Mouse (Mus musculus): ENCODE measurements around the gene Slc5a11. TPM values are rescaled to one million over a fixed set of nuclear protein-coding genes. Genes with fewer than 3 reads are reported as not detected.

The Slc5a11 gene
- total RNA-seq, 4 experiments from 2014 or later: not detected

DNA sequence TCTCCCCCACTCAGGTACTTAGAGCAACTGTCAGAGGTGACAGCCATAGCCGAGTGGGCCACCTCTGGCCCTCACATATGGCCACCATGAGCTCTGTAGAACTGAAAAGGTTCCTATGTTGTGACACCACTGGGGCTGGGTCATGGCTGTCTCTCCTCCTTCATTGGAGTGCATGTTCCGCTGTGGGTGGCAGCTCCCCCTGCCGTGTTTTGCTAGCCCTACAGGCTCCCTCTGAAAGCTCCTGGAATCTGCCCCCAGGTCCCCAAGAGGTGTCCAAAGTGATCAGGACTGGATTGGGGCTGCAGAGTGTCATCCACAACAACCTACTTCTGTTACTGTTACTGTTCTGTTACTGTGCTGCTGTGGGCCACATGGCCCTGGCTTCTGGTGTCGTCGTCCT lies 2.3 kb upstream of the Slc5a11 start:
- no peak for DNase-seq (ENCODE audit: low spot score in 2 of 2)

DNA sequence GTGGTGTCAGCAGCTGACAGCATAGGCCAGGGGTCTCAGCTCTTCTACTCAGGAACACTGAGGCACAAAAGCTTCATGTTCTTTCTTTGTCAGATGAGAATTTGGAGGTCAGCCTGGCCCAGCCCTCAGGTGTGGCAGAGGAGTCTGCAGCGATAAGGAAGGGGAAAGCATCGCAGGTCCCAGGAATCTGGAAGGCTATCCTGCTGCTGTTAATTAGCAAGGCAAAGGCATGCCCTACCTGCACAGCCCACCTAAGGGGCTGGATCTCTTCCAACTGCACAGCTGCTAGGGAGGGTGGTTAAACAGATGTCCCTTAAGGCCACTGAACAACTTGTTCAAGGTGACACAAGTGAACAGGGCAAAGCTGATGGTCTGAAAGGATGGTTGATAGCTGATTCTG lies 558 bp downstream of the Slc5a11 start:
- DNase-seq (ENCODE audit: low spot score in 2 of 2): no peak

DNA sequence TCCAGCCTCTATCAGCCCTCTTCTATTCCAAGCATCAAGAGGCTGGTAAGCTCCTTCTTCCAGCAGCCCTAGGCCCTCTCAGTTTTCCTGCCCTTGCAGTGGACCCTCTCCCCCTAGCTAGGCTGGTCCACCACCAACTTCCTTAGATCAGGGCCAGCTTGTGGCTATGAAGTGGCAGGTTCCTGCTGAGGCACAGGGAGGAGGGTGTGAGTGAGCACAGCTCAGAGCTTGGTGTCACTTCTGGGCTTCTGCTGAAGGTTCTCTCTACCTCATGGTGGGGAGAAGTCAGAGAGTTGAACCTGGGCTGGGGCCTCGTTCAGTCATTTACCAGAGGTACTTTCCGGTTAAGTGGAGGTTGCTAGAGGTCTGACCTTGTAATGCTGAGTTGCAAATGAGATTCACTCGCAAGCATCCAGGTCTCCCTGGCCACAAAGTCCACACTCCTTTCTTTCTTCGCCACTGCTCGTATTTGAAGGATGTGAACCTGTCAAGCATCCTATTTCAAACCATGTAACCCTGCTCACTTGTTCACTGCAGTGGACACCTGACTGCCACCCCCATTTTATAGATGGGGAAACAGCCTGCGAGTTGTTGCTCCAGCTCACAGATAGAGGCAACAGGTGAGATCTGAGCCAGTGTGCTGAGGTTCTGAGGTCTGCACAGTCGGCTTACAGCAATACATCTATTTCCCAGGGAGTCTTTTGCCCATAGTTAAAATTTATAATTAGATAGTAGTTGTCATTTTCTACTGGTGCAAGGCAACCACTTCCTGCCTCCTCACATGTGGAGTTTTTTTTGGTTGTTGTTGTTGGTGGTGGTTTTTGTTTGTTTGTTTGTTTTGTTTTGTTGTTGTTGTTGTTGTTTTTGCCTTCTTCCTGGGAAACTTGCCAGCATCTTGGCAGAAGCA lies 3.1 kb downstream of the Slc5a11 start:
- DNase-seq (ENCODE audit: low spot score in 2 of 2): no peak

DNA sequence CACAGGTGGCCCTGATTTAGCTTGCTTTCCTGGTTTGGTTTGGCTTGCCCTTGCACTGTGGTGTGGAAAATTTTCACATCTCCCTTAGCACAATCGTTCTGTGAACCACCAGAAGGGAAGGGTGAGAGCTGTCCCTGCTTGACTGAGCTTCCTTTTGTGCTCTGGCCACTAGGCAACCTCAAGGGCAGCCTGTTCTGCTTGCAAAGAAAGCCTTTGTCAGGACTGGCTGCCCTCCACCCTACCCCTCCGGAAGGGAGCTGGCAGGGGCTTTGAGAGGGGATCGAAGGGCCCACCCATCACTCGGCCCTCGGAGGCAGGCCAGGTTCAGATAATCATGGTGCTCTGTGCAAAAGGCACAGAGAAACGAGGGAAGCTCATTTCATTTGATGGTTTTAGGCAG lies 4.0 kb downstream of the Slc5a11 start:
- no peak for DNase-seq (ENCODE audit: low spot score in 2 of 2)

DNA sequence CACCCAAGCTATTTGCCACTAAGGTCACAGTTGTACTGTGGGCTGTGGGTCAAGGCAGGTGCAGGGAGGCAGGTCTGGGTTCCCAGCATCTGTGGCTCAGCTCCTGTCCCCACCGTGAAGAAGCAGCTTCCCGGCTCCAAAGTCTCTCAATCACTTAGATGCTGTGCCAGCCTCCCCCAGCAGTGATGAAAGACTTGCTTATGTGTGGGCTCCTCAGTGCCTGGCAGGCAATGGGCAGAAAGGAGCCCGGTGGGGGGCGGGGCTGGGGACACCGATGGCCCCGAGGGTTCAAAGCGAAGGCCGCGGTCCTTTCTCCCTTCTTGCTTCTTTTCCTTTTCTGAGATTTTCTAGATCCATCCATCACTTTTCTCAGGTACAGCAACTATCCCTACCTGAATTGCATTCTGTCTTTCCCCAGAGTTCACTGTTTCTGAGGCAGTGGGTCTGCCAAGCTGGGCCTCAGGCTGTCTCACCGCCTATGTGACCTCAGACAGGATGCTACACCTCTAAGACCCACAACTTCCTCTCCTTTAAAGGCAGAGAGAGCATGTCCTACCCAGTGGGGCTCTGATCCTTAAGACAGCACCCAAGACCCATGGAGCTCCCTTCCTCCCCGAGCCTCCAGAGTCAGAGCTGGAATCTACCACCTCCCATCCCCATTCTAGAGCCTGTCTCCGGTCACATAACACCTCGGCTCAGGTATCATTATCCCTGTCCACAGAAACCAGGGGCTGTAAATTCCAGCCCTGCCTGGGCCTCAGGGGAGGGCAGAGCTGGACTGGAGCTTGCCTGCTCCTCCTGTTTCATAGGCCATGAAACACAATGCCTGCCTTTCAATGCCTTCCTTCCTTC lies 5.4 kb downstream of the Slc5a11 start:
- no peak for DNase-seq (ENCODE audit: low spot score in 2 of 2)

DNA sequence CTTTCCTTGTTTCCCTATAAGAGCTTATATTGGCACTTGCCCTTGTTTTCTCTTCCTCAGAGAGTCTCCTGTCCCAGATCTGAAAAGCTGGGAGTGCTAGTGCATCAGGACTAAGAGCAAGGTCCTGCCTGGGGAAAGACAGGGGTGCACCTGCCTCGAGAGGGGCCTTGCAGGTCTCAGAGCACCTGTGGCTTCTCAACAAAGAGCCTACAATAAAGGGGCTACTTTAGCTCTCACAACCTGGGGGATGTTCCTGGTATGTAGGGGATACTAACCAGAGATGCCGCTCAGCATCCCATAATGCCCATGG lies 6.0 kb downstream of the Slc5a11 start:
- no peak for DNase-seq (ENCODE audit: low spot score in 2 of 2)

DNA sequence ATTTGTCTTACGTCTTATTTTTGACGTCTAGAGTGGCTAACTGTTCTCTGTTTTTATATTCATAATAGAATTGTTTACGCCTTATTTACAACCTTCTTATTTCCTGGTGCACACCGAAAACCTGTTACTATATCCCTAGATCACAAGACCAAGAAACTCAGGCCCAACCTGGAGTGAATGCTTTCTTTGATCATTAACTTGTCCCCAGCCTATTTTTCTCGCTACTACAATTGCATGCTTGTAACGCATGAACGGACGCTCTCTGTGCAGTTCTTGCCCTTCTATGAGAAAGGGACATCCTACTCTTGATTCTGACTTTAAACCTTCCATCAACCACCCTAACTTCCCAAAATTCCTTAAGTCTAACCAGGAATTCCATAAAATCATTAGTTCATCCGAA lies 9.5 kb downstream of the Slc5a11 start:
- DNase-seq (ENCODE audit: low spot score in 2 of 2): no peak

DNA sequence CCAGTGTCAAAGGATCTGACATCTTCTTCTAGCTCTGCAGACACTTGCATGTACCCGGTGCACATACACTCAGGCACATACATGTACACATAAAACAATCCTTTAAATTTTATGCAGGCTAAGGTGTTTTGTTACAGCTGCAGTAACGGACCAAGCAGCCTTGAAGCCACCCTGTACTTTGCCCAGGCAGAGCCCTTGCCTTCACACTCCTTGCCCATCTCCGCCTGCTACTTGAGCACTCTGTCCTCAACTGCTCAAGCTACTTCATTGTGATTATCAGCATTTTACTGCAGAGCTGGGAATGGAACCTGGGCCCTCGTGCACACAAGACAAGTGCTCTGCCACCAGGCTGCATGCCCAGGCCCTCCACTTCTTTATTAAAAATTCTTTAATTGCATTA lies 10.6 kb downstream of the Slc5a11 start:
- no peak for DNase-seq (ENCODE audit: low spot score in 2 of 2)

DNA sequence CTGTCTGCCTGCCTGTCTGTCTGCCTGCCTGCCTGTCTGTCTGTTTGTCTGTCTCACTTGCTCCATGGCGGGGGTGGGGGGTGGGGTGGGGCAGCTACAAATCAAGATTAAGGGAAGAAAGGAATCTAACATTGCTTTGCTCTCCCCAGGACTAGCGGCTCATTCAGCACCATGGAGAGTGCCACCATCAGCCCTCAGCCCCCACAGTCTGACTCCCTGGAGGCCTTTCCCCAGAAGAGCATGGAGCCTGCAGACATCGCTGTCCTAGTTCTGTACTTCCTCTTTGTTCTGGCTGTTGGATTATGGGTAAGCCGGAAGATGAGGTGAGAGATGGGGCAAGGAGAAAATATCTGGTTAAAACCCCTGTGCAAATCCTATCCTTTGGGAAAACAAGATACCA lies 20.9 kb downstream of the Slc5a11 start:
- no peak for DNase-seq (ENCODE audit: low spot score in 2 of 2)

DNA sequence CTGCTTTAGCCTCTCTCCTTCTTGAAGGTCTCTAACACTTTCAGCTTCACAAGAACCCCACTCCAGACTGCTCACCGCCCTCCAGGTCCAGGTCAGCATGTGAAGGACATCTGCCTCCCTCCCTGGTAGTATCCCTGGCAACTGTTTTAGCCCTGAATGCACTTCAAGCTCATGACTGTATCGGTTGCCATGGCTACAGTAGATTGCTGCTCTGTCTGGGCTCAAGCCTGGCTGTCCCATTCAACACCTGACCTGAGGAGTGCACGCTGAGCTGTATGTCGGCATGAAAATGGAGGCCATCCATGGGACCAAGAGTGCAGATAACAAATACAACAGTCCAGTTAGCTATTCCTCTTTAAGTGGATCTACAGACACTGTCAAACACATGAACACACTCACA lies 24.0 kb downstream of the Slc5a11 start:
- no peak for DNase-seq (ENCODE audit: low spot score in 2 of 2)

DNA sequence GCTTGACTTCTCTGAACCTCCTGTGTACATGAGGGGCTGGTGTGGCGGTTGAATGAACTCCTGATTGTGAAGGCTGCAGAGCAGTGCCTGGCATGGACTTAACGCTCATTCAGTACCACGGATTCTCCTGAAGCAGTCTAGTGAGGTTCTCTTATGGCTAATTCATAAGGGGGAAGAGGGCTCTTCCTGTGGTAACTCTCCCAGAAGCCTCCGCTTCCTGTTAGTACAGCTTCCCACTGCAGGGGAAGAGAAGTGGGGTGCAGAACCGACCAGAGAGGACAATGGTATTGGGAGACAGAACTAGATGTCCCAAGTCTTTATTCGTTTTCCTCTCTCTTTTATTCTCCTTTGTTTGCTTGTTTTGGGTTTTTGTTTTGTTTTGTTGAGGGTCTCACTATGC lies 25.5 kb downstream of the Slc5a11 start:
- no peak for DNase-seq (ENCODE audit: low spot score in 2 of 2)

DNA sequence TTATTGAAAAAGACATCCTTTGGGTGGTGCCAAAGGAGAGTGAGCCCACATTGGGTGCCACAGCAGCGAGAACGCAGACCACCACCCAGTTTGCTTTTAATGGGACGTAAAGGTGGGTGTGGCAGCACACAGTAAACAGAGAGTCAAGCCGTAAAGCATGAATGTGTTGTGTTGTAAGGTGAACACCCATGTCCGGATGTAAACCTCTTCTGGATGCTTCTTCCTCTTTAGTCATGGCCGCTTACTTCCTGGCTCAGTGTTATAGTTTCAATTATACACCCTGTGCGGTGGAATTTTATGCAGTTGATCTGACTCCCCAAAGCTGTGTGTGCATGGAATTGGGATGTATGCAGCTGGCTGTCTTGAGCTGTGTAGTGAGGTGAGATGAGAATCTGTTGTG lies 27.7 kb downstream of the Slc5a11 start:
- DNase-seq (ENCODE audit: low spot score in 2 of 2): no peak

DNA sequence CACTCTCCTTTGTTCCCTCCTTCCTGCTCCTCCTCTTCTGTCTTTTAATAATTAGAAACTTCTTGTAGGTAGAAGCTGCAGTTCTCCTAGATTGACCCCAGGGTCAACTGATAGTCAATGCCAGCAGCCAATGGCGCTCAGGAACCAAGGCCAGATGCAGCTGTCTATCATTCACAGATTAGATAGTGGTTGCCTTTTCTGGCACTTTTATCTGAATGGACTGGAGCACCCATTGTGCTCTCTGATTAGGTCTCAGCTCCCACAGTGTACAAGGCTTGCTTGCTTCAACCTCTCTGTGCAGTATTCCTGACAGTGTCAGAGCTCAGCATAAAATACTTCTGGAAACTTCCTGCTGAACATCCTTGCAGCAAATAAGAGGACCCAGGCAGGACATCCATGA lies 30.3 kb downstream of the Slc5a11 start:
- no peak for DNase-seq (ENCODE audit: low spot score in 2 of 2)

DNA sequence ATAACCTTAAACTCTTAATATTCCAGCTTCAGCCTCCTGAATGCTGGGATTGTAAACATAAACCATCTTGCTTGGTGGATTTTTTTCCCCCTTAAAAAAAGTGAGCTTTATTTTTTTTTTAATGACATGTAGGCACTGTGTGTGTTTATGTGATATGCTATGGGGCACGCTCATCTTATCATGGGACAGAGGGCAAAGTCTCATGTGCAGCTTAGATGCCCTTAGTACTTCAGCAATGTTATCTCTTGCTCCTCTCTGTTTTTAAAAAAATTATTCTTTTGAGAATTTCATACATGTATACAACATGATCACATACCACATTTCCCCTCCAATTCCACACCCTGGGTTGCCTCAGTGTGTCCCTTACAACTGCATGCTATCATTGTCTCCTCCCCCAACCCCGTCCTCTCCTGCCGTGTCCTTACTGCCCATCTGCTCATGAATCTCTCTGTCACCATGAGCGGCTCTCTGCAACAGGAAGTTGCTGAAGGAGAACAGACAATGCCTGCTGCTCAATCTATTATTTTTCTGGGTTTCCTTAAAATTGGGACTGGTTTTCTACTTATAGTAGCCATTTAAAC lies 32.0 kb downstream of the Slc5a11 start:
- no peak for DNase-seq (ENCODE audit: low spot score in 2 of 2)

DNA sequence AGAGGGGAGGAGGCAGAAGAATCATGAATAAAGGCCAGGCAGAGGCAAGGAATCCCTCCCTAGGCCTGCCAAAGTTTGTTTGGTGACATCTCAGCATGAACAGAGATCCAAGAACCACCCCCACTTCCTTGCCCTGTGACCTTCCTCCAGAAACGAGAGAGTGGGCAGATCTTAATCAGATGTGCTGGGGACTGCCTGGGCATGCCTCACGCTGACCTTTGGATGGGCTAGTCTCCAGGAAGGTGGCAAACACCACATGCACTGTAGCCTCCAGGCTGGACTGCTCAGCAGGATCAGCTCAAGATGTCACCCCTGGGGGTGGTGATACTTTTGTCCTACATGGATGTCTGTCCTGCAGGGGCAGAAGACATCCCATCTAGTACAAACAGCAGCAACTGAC lies 33.6 kb downstream of the Slc5a11 start:
- no peak for DNase-seq (ENCODE audit: low spot score in 2 of 2)

DNA sequence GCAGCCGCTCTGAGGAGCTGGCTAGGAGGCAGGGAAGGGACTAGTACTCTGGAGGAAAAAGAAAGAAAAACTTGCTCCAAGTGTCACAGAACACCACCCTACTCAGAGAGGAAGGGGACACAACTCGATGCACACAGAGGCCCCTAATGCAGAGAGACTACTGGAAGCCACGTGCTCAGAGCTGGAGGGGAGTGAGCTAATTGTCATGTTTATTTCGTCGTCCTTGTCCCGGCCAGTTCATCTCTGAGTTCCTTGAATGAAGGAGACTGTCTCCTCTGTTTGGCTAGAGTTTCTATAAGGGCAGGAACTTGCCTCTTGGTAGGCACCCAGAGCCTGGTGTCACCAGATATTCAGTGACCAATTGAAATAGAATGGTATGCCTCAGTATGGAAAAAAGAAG lies 36.8 kb downstream of the Slc5a11 start:
- no peak for DNase-seq (ENCODE audit: low spot score in 2 of 2)

DNA sequence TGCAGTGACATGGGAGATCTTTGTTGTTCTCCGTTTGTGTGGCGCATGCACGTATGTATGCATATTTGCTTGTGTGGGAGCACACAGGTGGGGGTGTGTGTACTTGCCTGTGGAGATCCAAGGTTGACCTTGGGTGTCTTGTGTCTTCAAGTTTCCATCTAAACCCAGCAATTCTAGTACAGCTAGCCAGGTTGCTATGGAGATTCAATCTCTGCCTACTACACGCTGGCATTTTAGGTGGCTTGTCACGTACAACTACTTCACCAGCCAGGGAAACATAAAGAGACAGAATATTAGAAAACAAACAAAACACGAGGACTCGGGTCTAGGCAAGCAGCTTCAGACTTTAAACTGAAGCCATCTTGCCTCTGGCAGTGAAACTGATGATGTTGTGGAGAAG lies 38.8 kb downstream of the Slc5a11 start:
- DNase-seq (ENCODE audit: low spot score in 2 of 2): no peak

DNA sequence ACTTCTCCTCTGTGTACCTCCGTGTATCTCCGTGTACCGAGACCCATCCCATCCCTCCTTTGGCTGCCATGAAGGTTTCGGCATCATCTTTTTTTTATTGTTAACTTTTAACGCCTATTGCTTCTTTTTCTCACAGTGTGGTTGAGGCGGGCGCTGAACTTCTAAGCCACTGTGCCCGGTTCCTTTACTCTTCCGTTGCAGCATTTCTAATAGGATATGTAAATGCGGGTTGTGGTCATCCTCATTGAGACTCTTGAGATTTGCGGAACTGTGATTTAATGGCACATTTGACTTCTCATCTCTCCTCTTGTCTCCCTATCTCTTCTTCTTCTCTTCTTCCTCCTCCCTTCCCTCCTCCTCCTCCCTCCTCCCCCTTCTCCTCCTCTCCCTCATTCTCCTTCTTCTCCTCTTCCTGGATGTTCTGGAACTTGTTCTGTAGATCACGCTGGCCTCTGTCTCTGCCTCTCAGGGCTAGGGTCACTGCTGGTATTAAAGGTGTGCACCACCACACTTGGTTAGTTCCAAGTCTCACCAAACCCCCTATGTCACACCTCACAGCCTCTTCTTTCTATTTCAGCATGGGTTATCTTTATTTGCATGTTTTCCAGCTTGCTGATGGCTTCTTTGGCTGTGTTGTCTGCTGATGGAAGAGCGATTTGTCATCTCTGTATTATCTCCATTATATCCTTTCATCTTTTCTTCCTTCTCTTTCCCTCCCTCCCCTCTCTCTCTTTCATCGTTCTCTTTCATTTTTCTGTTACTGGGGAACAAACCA lies 39.8 kb downstream of the Slc5a11 start:
- DNase-seq (ENCODE audit: low spot score in 2 of 2): no peak

DNA sequence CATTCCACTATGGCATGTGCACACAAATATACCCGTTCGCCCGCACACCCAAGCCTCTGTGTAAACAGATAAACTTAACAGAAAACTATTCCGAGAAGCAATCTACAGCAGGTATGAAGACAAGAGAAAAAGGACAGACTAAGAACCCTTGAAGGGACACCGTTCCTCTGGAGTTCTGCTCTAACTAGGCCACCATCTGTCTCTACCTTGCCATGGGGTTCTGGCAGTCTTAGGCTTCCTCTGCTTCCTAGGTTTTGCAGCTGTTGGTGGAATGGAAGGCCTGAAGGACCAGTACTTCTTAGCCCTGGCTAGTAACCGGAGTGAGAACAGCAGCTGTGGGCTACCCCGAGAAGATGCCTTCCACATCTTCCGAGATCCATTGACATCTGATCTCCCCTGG lies 43.5 kb downstream of the Slc5a11 start:
- no peak for DNase-seq (ENCODE audit: low spot score in 2 of 2)

DNA sequence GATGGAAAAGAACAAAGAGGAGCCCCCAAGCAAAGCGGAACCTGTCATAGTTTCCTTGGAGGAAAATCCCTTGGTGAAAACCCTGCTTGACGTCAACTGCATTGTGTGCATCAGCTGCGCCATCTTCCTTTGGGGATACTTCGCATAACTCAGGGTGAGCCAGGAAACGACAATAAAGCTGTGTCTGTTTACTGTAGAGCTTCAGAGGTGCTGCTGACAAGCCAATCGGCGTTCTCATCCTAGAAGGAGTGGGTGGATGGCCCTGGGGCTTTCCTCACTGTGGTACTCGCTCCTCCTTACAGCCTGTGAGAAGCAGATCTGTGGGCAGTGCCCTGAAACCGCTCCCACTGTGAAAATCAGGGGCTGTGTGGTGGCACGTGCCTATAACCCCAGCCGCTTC lies 58.5 kb downstream of the Slc5a11 start:
- DNase-seq (ENCODE audit: low spot score in 2 of 2): no peak

DNA sequence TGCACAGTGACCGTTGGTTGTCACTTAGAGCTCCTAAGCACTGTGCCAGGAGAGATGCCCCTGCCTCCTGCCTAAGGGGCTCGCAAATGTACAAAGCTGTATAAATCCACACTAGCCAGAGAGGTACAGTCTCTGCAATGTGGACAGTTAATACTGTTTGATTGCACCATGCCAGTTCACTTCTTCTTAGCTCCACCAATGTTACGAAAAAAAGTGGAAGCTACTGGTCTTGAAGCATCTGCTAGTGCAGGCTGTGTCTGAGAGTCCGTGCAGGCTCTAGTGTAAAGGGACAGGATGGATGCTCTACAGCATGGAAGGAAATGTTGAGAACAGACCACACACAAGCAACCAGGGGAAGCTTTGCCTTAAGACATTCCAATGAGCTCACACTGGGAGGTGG lies 62.0 kb downstream of the Slc5a11 start:
- DNase-seq (ENCODE audit: low spot score in 2 of 2): no peak

DNA sequence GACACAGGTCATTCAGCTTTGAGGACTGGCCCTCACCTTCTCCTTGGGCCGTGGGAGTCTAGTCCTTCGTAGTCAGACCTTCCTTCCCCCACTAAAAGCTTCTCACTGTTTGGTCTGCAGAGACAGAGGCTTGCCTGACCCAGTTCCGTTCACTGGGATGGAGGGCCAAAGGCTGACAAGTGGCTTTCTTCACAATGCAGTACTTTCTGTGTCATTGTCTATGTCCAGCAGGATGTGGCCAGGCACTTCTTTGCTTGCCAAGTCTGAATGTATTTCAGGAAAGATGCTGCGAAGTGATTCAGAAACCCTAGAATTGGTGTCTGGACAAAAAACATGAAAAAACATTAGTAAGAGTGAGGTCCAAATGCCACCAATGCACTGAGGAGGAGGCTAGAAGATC lies 65.2 kb downstream of the Slc5a11 start:
- no peak for DNase-seq (ENCODE audit: low spot score in 2 of 2)
